Mouse (Mus musculus) heart, embryonic 16.5 days (tissue): ENCODE results near the gene Mtap. TPM values are rescaled to one million over a fixed set of nuclear protein-coding genes. Genes with fewer than 3 reads are reported as not detected.

Source experiments
- ATAC-seq: fragments of 200-750 bp; cut with Nextera tagmentation; replicated peaks from 2 replicates; pipeline ENCODE4 v1.8.0; 2017; ENCODE audit warnings: moderate number of reproducible peaks; ENCODE audit not compliant: insufficient read depth, low FRiP score; ENCODE audit errors: extremely low read depth
- H3K27ac ChIP-seq: fragments of 300-500 bp; sonication (generic); 2 replicates; pipeline ENCODE4 v1.5.1; 2014; ENCODE audit warnings: mild to moderate bottlenecking, low read length, control low read depth, moderate library complexity
- H3K27me3 ChIP-seq: fragments of 300-500 bp; sonication (generic); 2 replicates; pipeline ENCODE4 v1.6.1; 2014; ENCODE audit warnings: low read length, mixed read lengths; ENCODE audit not compliant: control insufficient read depth, insufficient read depth
- H3K36me3 ChIP-seq: fragments of 300-500 bp; sonication (generic); 2 replicates; pipeline ENCODE4 v1.6.1; 2014; ENCODE audit not compliant: control insufficient read depth, insufficient read depth
- H3K4me1 ChIP-seq: fragments of 300-500 bp; sonication (generic); 2 replicates; pipeline ENCODE4 v1.6.1; 2014; ENCODE audit warnings: low read length, mixed read lengths; ENCODE audit not compliant: control insufficient read depth, insufficient read depth
- H3K4me2 ChIP-seq: fragments of 300-500 bp; sonication (generic); 2 replicates; pipeline ENCODE4 v1.6.1; 2014; ENCODE audit warnings: low read depth, mild to moderate bottlenecking, control low read depth, low read length
- H3K4me3 ChIP-seq: fragments of 300-500 bp; sonication (generic); 2 replicates; pipeline ENCODE4 v1.5.1; 2014; ENCODE audit warnings: mild to moderate bottlenecking, control low read depth, low read length
- H3K9ac ChIP-seq: fragments of 300-500 bp; sonication (generic); 2 replicates; pipeline ENCODE4 v1.6.1; 2014; ENCODE audit warnings: low read length, control low read depth
- H3K9me3 ChIP-seq: fragments of 300-500 bp; sonication (generic); replicated peaks from 2 replicates; pipeline ENCODE4 v1.6.1; 2016; ENCODE audit warnings: low read length; ENCODE audit not compliant: control insufficient read depth
- WGBS: fragments of 180-500 bp; shearing (Covaris S2); extraction: QIAGEN DNeasy Blood & Tissue Kit; methylation state at CpG from one replicate; pipeline ENCODE4 v1.1.7; 2014; 5-methylcytosine and 5-hydroxymethylcytosine counted together
- polyA plus RNA-seq: library from polyadenylated mRNA; unstranded; fragments of >200 nt; fragmentation: Nextera tagmentation; extraction: Ambion mirVana; gene quantifications from 2 replicates; pipeline ENCODE4 v1.2.1, GENCODE M21; 2015

Mtap gene
- polyA plus RNA-seq, 1 experiment from 2014 or later, result 61.8 TPM

DNA sequence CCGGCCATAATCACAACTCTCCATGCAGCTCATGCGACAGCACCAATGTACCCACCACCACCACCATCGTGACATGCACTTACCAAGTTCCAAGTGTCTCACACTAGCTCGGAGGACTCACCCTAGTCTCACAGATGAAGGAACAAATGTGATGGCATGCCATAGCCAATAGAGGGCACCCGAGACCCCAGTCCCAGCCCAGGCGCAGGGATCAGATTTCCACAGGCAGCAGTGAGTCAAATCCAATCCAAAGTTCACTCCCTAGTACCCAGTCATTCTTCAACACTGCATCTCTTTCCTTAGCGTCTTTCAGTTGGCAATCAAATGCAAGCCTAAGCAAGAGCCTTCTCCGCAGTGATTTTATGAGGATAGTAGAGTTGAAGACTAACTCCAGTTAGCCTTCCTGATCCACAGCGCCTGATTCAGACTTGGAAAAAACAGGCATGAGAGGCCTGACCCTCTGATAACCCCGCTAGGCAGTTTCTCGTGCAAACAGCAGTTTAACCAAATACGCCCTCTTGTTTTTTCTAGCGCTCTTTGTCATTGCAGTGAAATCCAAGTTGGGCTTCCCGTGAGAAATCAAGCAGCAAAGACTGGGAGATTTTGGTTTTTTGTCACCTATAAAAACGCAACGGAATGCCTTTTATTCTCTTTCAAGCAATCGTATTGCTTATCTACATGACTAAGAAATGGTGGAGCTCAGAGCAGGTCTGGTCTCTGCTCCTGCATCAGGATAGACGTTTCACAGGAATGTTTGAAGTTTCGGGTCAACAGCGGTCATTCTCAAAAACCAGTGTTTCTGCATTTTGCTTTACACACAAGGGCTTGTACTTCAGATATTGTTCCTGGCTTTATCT lies 8.6 kb upstream of the Mtap start:
- 22% methylated on average over 20 of the region's 20 CpGs for WGBS

DNA sequence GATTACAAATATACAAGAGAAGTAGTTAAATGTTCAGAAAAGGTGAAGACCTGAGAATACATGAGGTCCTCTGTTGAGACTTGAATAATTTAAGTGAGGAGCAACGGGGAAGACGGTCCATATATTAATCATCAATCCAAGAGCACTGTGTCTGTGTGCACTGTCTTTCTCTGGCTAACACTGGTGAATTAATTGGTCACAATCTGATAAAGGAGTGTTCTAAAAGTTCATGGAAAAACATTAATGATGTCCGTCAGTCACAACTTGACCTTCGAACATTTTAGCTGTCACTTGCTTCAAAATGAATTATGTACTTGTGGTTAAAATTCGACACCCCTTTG lies 8.0 kb upstream of the Mtap start:
- H3K27ac ChIP-seq, result no peak overlapping the region
- H3K4me2 ChIP-seq, result no peak overlapping the region
- no peak overlapping the region for H3K9ac ChIP-seq
- no peaks in the 10 kb centered on the region for H3K36me3 ChIP-seq
- H3K27me3 ChIP-seq, result no peaks in the 10 kb centered on the region
- peaks cover 4% of the 10 kb centered on the region; the same call in 1 of the 2 replicates for H3K4me1 ChIP-seq
- ATAC-seq, result no peak
- H3K4me3 ChIP-seq, result no peak overlapping the region
- no peaks in the 10 kb centered on the region for H3K9me3 ChIP-seq
- 59% methylated on average over 5 of the region's 5 CpGs for WGBS

More for the DNA sequence above, 8.6 kb upstream of the Mtap start:
- Histone ChIP-seq H3K4me2 (peak overlapping the region; percentile 42), H3K27ac (0 out of 2 replicates have a peak overlapping the region, but pooled peaks have one; percentile 33), H3K9me3 (no peaks in the 10 kb centered on the region), H3K36me3 (no peaks in the 10 kb centered on the region), H3K27me3 (no peaks in the 10 kb centered on the region), H3K9ac (no peak overlapping the region), H3K4me1 (peaks cover 5% of the 10 kb centered on the region; the same call in 1 of the 2 replicates), H3K4me3 (no peak overlapping the region)
- ATAC-seq, result peak; percentile 52; the same call in 1 of the 2 replicates

DNA sequence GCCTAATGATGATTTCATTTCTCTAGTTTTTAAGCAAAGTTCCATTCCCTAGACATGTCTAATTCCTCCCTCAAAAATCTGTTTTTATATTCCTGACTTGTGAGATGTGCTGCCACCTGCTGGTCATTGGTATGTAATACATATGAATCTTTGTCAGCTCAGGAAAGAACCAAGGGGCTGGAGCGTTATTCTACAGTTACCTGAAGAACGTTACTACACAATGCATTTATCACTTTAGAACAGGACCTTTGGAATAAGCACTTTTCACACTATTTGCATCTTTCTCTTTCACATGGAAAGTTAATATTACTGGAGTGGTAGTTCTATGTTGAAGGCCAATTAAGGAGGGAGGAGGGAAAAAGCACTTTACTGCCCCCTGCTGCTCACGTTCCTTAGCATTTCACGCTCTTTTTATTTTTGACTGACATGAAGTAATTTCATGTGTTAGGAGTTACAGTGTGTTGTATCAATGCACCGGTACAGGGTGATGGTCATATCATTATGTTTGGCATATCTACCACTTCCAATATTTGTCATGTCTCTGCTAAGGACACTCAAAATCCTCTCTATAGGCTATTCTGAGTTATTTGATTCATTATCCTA lies 7.5 kb upstream of the Mtap start:
- no peak overlapping the region for H3K27ac ChIP-seq
- H3K9ac ChIP-seq, result no peak overlapping the region
- no peak for ATAC-seq
- peak overlapping the region; percentile 56 for H3K4me2 ChIP-seq
- WGBS, result 3% methylated on average over 5 of the region's 5 CpGs
- H3K36me3 ChIP-seq, result no peaks in the 10 kb centered on the region
- peaks cover 2% of the 10 kb centered on the region; the same call in 1 of the 2 replicates for H3K4me1 ChIP-seq
- H3K27me3 ChIP-seq, result no peaks in the 10 kb centered on the region
- no peaks in the 10 kb centered on the region for H3K9me3 ChIP-seq
- H3K4me3 ChIP-seq, result no peak overlapping the region; the same call in 1 of the 2 replicates

DNA sequence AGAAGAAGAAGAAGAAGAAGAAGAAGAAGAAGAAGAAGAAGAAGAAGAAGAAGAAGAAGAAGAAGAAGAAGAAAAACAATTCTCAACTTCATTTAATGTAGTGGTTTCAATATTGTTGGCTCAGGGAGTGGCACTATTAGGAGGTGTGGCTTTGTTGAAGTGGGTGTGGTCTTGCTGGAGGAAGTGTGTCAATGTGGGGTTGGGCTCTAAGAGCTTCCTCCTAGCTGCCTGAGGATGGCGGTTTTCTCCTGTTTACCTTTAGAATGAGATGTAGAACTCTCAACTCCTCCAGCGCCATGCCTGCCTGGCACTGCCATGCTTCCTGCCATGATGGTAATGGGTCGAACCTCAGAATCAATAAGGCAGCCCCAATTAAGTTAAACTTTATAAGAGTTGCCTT lies 5.1 kb upstream of the Mtap start:
- no peak for ATAC-seq
- Histone ChIP-seq H3K4me3 (no peak overlapping the region), H3K27me3 (no peaks in the 10 kb centered on the region), H3K4me2 (no peak overlapping the region), H3K9me3 (no peaks in the 10 kb centered on the region), H3K27ac (no peak overlapping the region), H3K4me1 (peaks cover 8% of the 10 kb centered on the region), H3K9ac (no peak overlapping the region), H3K36me3 (no peaks in the 10 kb centered on the region)
- WGBS, result 78% methylated on average over 3 of the region's 3 CpGs

DNA sequence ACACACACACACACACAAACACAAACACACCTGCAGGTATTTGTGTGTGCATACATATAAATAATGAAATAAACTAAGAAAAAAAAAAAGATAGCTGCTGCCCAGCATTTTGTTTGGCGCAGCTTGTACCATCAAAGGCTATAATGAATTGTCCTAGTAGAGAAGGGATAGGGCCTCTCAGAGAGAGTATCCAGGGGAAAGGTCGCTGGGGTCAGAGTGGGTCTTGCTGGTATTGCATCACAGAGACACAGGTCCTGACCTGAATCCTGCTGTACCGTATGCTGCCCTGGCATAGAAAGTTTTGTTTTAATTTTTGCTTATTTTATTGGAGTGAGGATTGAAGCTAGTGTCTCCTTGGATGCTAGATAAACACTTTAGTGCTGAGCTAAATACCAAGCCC lies 566 bp upstream of the Mtap start:
- Histone ChIP-seq H3K36me3 (no peaks in the 10 kb centered on the region), H3K27ac (no peak overlapping the region)

DNA sequence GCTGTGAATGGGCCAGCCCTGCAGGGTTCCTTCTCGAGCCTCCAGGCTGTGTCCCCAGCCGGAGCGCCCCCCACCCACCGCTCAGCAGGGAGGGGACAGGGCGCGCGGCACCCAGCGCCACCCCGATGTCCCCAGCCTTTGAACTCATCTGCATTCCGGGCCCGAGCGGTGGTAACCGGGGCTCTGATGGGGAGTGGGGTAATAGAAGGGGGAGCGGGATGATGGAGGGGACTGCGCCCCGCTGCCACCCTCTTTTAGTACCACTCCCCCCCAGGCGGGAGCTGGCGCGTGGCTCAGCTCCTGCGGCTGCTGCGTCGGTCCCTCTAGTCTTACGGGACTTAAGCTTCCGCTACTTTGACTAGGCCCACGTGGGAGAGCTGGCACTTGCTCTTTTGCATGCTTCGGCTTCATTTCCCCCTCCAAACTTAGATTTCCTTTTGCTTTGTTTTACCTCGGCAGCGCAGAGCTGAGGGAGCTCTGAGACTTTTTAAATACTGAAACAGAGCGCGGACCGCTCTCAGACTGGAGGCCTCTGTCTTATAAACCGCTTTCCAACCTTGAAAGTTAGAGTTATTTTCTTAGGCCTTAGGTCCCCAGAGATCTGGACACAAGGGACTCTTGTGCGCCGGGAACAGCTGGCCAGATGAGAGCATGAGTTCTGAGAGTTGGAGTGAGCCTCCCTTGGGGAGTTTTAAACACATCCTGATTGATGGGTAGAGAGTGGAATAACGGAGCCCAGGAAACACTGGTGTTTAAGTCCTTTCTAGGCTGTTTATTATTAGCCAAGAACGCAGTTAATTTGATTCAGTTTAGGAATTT lies 829 bp downstream of the Mtap start:
- Histone ChIP-seq H3K27me3 (no peaks in the 10 kb centered on the region), H3K4me1 (peaks cover 44% of the 10 kb centered on the region), H3K36me3 (no peaks in the 10 kb centered on the region), H3K4me2 (peak overlapping the region; percentile 73), H3K9me3 (no peaks in the 10 kb centered on the region), H3K4me3 (peak overlapping the region; percentile 78), H3K9ac (peak overlapping the region; percentile 86), H3K27ac (peak overlapping the region; percentile 89)
- under 1% methylated on average over 36 of the region's 36 CpGs for WGBS
- peak; percentile 75 for ATAC-seq

More for the DNA sequence above, 566 bp upstream of the Mtap start:
- peaks cover 36% of the 10 kb centered on the region for H3K4me1 ChIP-seq
- H3K9me3 ChIP-seq, result no peaks in the 10 kb centered on the region
- peak overlapping the region; percentile 78; the same call in 1 of the 2 replicates for H3K4me3 ChIP-seq
- peak overlapping the region; percentile 73 for H3K4me2 ChIP-seq
- peak overlapping the region; percentile 86 for H3K9ac ChIP-seq
- WGBS, result 51% methylated on average over 3 of the region's 3 CpGs
- no peak for ATAC-seq
- H3K27me3 ChIP-seq, result no peaks in the 10 kb centered on the region

DNA sequence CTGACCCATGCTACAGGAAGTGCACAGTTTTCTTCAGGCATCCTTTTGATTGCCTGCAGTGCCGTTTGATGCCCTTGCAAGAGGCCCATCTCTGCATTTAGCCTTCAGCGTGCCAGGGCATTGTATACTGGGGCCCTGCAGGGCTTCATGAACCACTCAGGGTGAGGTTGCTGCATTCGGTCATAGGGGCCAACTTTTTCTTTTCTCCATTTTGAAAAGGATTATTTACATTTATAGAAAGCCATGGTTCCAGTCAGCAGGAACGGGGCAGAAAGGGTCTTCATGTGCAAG lies 1.4 kb downstream of the Mtap start:
- no peak for ATAC-seq
- no peaks in the 10 kb centered on the region for H3K36me3 ChIP-seq
- no peaks in the 10 kb centered on the region for H3K27me3 ChIP-seq
- peak overlapping the region; percentile 86 for H3K9ac ChIP-seq
- no peaks in the 10 kb centered on the region for H3K9me3 ChIP-seq
- H3K4me3 ChIP-seq, result peak overlapping the region; percentile 78
- H3K27ac ChIP-seq, result peak overlapping the region; percentile 89
- WGBS, result 19% methylated on average over 4 of the region's 4 CpGs
- peak overlapping the region; percentile 73 for H3K4me2 ChIP-seq
- H3K4me1 ChIP-seq, result peaks cover 44% of the 10 kb centered on the region

DNA sequence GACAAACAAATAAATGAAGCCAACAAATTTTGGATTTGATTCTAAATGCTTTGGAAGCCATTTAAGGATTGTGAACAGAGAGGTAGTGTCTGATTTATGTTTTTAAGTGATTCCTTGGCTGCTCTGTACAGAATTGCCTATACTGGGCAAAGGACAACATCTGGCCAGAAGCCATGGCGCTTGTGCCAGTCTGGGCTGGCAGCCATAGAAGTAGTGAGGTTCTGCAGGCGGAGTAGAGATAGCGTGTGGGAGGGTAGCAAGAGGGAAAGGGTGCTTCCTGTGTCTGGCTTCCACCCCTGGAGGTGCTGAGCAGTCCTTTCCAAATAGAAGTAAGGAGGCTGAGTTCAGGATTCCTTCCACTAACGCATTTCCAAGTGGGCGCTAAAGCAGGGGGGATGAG lies 3.9 kb downstream of the Mtap start:
- no peaks in the 10 kb centered on the region for H3K9me3 ChIP-seq
- peak; percentile 63 for ATAC-seq
- peaks cover 44% of the 10 kb centered on the region for H3K4me1 ChIP-seq
- no peak overlapping the region for H3K9ac ChIP-seq
- no peaks in the 10 kb centered on the region for H3K36me3 ChIP-seq
- H3K4me2 ChIP-seq, result 0 out of 2 replicates have a peak overlapping the region, but pooled peaks have one; percentile 19
- WGBS, result 25% methylated on average over 5 of the region's 5 CpGs
- H3K27me3 ChIP-seq, result no peaks in the 10 kb centered on the region
- peak overlapping the region; percentile 77 for H3K27ac ChIP-seq
- H3K4me3 ChIP-seq, result no peak overlapping the region
